Mouse (Mus musculus): ENCODE results near the gene Vps13a.
A peak's percentile ranks its signal among the peaks of the same experiment; 100 is the strongest.
"Not testable (repeated sequence)": the region's sequence is repeated elsewhere in the genome, so short reads cannot be mapped to it uniquely, and the experiment has no call there.

Gene Vps13a

GRCm38 (mm10) chr19:16757439-16757838, 23.3 kb downstream of the Vps13a start:
- DNase-seq (ENCODE audit: low spot score in 2 of 2) = not testable (repeated sequence)

GRCm38 (mm10) chr19:16755854-16756253, 24.9 kb downstream of the Vps13a start:
- no peak for DNase-seq (ENCODE audit: low spot score in 2 of 2)

- no peak for DNase-seq (ENCODE audit: low spot score in 2 of 2)
Observed at GRCm38 (mm10) chr19:16755226-16755625, 25.5 kb downstream of the Vps13a start.

- no peak for DNase-seq (ENCODE audit: low spot score in 2 of 2)
Observed at GRCm38 (mm10) chr19:16753151-16753550, 27.6 kb downstream of the Vps13a start.

- DNase-seq (ENCODE audit: low spot score in 2 of 2) = no peak
Observed at GRCm38 (mm10) chr19:16736854-16737253, 43.9 kb downstream of the Vps13a start.

GRCm38 (mm10) chr19:16728729-16729128, 52.0 kb downstream of the Vps13a start:
- no peak for DNase-seq (ENCODE audit: low spot score in 2 of 2)

- DNase-seq (ENCODE audit: low spot score in 2 of 2) = no peak
Observed at GRCm38 (mm10) chr19:16715249-16715648, 65.5 kb downstream of the Vps13a start.

GRCm38 (mm10) chr19:16701790-16702189, 78.9 kb downstream of the Vps13a start:
- DNase-seq (ENCODE audit: low spot score in 2 of 2) = no peak

- no peak for DNase-seq (ENCODE audit: low spot score in 2 of 2)
Observed at GRCm38 (mm10) chr19:16684922-16685321, 95.8 kb downstream of the Vps13a start.

- no peak for DNase-seq (ENCODE audit: low spot score in 2 of 2)
Observed at GRCm38 (mm10) chr19:16684210-16684609, 96.5 kb downstream of the Vps13a start.

- no peak for DNase-seq (ENCODE audit: low spot score in 2 of 2)
Observed at GRCm38 (mm10) chr19:16625610-16626395, 154.9 kb downstream of the Vps13a start.

- no peak for DNase-seq (ENCODE audit: low spot score in 2 of 2)
Observed at GRCm38 (mm10) chr19:16624994-16625393, 155.7 kb downstream of the Vps13a start.

- DNase-seq (ENCODE audit: low spot score in 2 of 2) = no peak
Observed at GRCm38 (mm10) chr19:16623154-16623553, 157.6 kb downstream of the Vps13a start.

- no peak for DNase-seq (ENCODE audit: low spot score in 2 of 2)
Observed at GRCm38 (mm10) chr19:16607634-16608033, 173.1 kb downstream of the Vps13a start.

GRCm38 (mm10) chr19:16602026-16602425, 178.7 kb downstream of the Vps13a start:
- DNase-seq (ENCODE audit: low spot score in 2 of 2) = no peak

GRCm38 (mm10) chr19:16599298-16599970, 181.3 kb downstream of the Vps13a start:
- peak; percentile 46 to 63 for DNase-seq (ENCODE audit: low spot score in 2 of 2)

GRCm38 (mm10) chr19:16598653-16599297, 182.0 kb downstream of the Vps13a start:
- no peak for DNase-seq (ENCODE audit: low spot score in 2 of 2)

- DNase-seq (ENCODE audit: low spot score in 2 of 2) = no peak
Observed at GRCm38 (mm10) chr19:16597216-16597615, 183.5 kb downstream of the Vps13a start.

GRCm38 (mm10) chr19:16593975-16594317, 186.8 kb downstream of the Vps13a start:
- no peak for DNase-seq (ENCODE audit: low spot score in 2 of 2)

- DNase-seq (ENCODE audit: low spot score in 2 of 2) = no peak
Observed at GRCm38 (mm10) chr19:16593256-16593974, 187.3 kb downstream of the Vps13a start.

- DNase-seq (ENCODE audit: low spot score in 2 of 2) = peak; percentile 13 to 14
Observed at GRCm38 (mm10) chr19:16585379-16585778, 195.4 kb downstream of the Vps13a start.

GRCm38 (mm10) chr19:16584546-16584945, 196.2 kb downstream of the Vps13a start:
- DNase-seq (ENCODE audit: low spot score in 2 of 2) = no peak
